Mouse (Mus musculus): ENCODE measurements around the gene Tnr. TPM values are rescaled to one million over a fixed set of nuclear protein-coding genes. Genes with fewer than 3 reads are reported as not detected.

The Tnr gene
- total and polyA plus RNA-seq, 3 experiments = not detected

GRCm38 (mm10) chr1:159660620-159661501 is 137.3 kb downstream of the Tnr start:
- no peak for DNase-seq (ENCODE audit: extremely low read depth)
- no peak overlapping the region for H3K27ac ChIP-seq (ENCODE audit: insufficient read depth, low read depth)
- H3K36me3 ChIP-seq (replicated peaks in 1 of 2; ENCODE audit: control insufficient read depth in 1 of 2, insufficient read depth in 1 of 2, low read length in 1 of 2) = no peaks in the 10 kb centered on the region
- in situ Hi-C loops (cut with MboI; ENCODE audit: low pct_ligation_motif_present, low pct_unique_long_range_greater_than_20kb, low sequenced_read_pairs) (no loop called here), dilution Hi-C loops (cut with MboI; ENCODE audit: extremely low pct_ligation_motif_present, extremely low pct_unique_long_range_greater_than_20kb, low sequenced_read_pairs) (no loop called here)
- H3K9ac ChIP-seq (ENCODE audit: insufficient read depth, low read depth) = no peak overlapping the region
- TF ChIP-seq JUND (conservative IDR thresholded peaks at IDR 0.05; ENCODE audit: low read depth, low read length) (no peak), CHD2 (IDR thresholded peaks at IDR 0.05; ENCODE audit: low read length) (no peak), CTCF (conservative IDR thresholded peaks at IDR 0.05 in 1 of 2, IDR thresholded peaks at IDR 0.05 in 1 of 2; ENCODE audit: low read depth in 2 of 2, low read length in 2 of 2) (no peak), MAX (IDR thresholded peaks at IDR 0.05; ENCODE audit: low read length) (no peak), E2F4 (IDR thresholded peaks at IDR 0.05; ENCODE audit: insufficient replicate concordance, low read depth, low read length) (no peak), POLR2AphosphoS2 (IDR thresholded peaks at IDR 0.05; ENCODE audit: low read depth, low read length) (no peak), ZMIZ1 (IDR thresholded peaks at IDR 0.05; ENCODE audit: low read depth, low read length) (no peak), TBP (conservative IDR thresholded peaks at IDR 0.05; ENCODE audit: low read depth, low read length) (no peak), ZC3H11A (IDR thresholded peaks at IDR 0.05; ENCODE audit: low read depth, low read length) (no peak), ELF1 (IDR thresholded peaks at IDR 0.05; ENCODE audit: low read depth, low read length) (no peak), NELFE (IDR thresholded peaks at IDR 0.05; ENCODE audit: low read depth, low read length) (no peak), SIN3A (IDR thresholded peaks at IDR 0.05; ENCODE audit: low read length) (no peak), RAD21 (IDR thresholded peaks at IDR 0.05; ENCODE audit: low read depth, low read length) (no peak), UBTF (IDR thresholded peaks at IDR 0.05; ENCODE audit: low read depth, low read length) (no peak)
- no peak overlapping the region for H3K4me3 ChIP-seq (replicated peaks in 1 of 3; ENCODE audit: low read depth in 2 of 3, low read length in 2 of 3, poor library complexity in 1 of 3)
- no peaks in the 10 kb centered on the region for H3K9me3 ChIP-seq (replicated peaks; ENCODE audit: low read length)
- H3K4me2 ChIP-seq (ENCODE audit: insufficient read depth, low read depth, poor library complexity, severe bottlenecking) = no peak overlapping the region
- H3K79me2 ChIP-seq (replicated peaks; ENCODE audit: control insufficient read depth, extremely low read depth, insufficient read depth, poor library complexity, severe bottlenecking) = no peaks in the 10 kb centered on the region
- peaks cover 79% of the 10 kb centered on the region for H3K27me3 ChIP-seq (replicated peaks)
- no peaks in the 10 kb centered on the region for H3K4me1 ChIP-seq (ENCODE audit: control insufficient read depth in 1 of 2, insufficient read depth in 2 of 2)

GRCm38 (mm10) chr1:159664496-159664895 is 140.9 kb downstream of the Tnr start:
- dilution Hi-C loops (cut with MboI; ENCODE audit: extremely low pct_ligation_motif_present, extremely low pct_unique_long_range_greater_than_20kb, low sequenced_read_pairs) (no loop called here), in situ Hi-C loops (cut with MboI; ENCODE audit: low pct_ligation_motif_present, low pct_unique_long_range_greater_than_20kb, low sequenced_read_pairs) (no loop called here)
- H3K4me2 ChIP-seq (ENCODE audit: insufficient read depth, low read depth, poor library complexity, severe bottlenecking) = no peak overlapping the region
- peaks cover 64% of the 10 kb centered on the region for H3K27me3 ChIP-seq (replicated peaks)
- H3K9ac ChIP-seq (ENCODE audit: insufficient read depth, low read depth) = no peak overlapping the region
- no peak for DNase-seq (ENCODE audit: extremely low read depth)
- no peaks in the 10 kb centered on the region for H3K36me3 ChIP-seq (replicated peaks in 1 of 2; ENCODE audit: control insufficient read depth in 1 of 2, insufficient read depth in 1 of 2, low read length in 1 of 2)
- TF ChIP-seq MYC (IDR thresholded peaks at IDR 0.05; ENCODE audit: low read depth, low read length) (no peak), MAX (IDR thresholded peaks at IDR 0.05; ENCODE audit: low read length) (no peak), ZKSCAN1 (IDR thresholded peaks at IDR 0.05; ENCODE audit: borderline replicate concordance, low read depth, low read length) (no peak), RAD21 (IDR thresholded peaks at IDR 0.05; ENCODE audit: low read depth, low read length) (no peak), ZMIZ1 (IDR thresholded peaks at IDR 0.05; ENCODE audit: low read depth, low read length) (no peak), RCOR1 (conservative IDR thresholded peaks at IDR 0.05; ENCODE audit: low read depth, low read length) (no peak), E2F4 (IDR thresholded peaks at IDR 0.05; ENCODE audit: insufficient replicate concordance, low read depth, low read length) (no peak), POLR2AphosphoS2 (IDR thresholded peaks at IDR 0.05; ENCODE audit: low read depth, low read length) (no peak), NRF1 (IDR thresholded peaks at IDR 0.05; ENCODE audit: low read depth, low read length) (no peak), HCFC1 (IDR thresholded peaks at IDR 0.05; ENCODE audit: low read depth, low read length) (no peak), USF1 (IDR thresholded peaks at IDR 0.05; ENCODE audit: low read depth, low read length) (no peak), TBP (conservative IDR thresholded peaks at IDR 0.05; ENCODE audit: low read depth, low read length) (no peak), ETS1 (conservative IDR thresholded peaks at IDR 0.05; ENCODE audit: low read depth, low read length) (no peak), JUND (conservative IDR thresholded peaks at IDR 0.05; ENCODE audit: low read depth, low read length) (no peak), NELFE (IDR thresholded peaks at IDR 0.05; ENCODE audit: low read depth, low read length) (no peak), TCF12 (IDR thresholded peaks at IDR 0.05; ENCODE audit: low read depth, low read length) (no peak), SIN3A (IDR thresholded peaks at IDR 0.05; ENCODE audit: low read length) (no peak), CHD1 (IDR thresholded peaks at IDR 0.05; ENCODE audit: low read depth, low read length) (no peak), POLR2A (IDR thresholded peaks at IDR 0.05; ENCODE audit: low read depth, low read length) (no peak)
- H3K9me3 ChIP-seq (replicated peaks; ENCODE audit: low read length) = no peaks in the 10 kb centered on the region
- H3K79me2 ChIP-seq (replicated peaks; ENCODE audit: control insufficient read depth, extremely low read depth, insufficient read depth, poor library complexity, severe bottlenecking) = no peaks in the 10 kb centered on the region
- no peak overlapping the region for H3K27ac ChIP-seq (ENCODE audit: insufficient read depth, low read depth)
- no peak overlapping the region for H3K4me3 ChIP-seq (replicated peaks in 1 of 3; ENCODE audit: low read depth in 2 of 3, low read length in 2 of 3, poor library complexity in 1 of 3)
- peaks cover 0 to 3% of the 10 kb centered on the region in 2 experiments; a peak in 1 of 4 replicates for H3K4me1 ChIP-seq (ENCODE audit: control insufficient read depth in 1 of 2, insufficient read depth in 2 of 2)

Measured in CH12.LX (cell line).